ENCODE assay signal across 7 mouse cellular contexts in the genomic region with DNA sequence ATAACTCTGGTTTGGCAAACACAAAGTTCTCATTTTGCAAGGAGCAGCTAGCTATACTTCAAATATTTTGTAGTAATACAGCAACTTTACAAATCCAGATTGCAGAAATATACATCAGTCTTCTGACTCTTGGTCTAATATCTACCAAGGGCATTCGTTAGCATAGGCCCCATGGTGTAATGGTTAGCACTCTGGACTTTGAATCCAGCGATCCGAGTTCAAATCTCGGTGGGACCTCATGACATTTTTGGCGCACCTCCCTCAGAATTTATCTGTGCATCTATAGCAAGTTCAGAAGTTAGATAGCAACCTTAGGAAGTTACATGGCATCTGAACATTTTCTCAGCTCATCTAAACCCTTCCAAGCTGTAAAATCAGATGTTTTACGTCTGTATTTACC. TPM values are rescaled to one million over a fixed set of nuclear protein-coding genes. Genes with fewer than 3 reads are reported as not detected.
DNase-seq lines count a peak whose midpoint lies in the region; ATAC-seq and TF ChIP-seq lines count a peak whose summit lies in the region.

No protein-coding gene starts in this region.

- no peak for TF ChIP-seq POLR2A in cortical plate, adult 2 months (IDR thresholded peaks at IDR 0.05; ENCODE audit: extremely low read depth, insufficient read depth, low read length)

- H3K9ac ChIP-seq in intestine, embryonic 14.5 days (ENCODE audit: low read length): peak overlapping the region; percentile 22; the same call in 1 of the 2 replicates

- H3K4me2 ChIP-seq in intestine, embryonic 14.5 days (ENCODE audit: low read length): peak overlapping the region; percentile 93

- no peaks in the 10 kb centered on the region for H3K36me3 ChIP-seq in intestine, embryonic 14.5 days (ENCODE audit: control insufficient read depth, insufficient read depth, low read length)

- no peaks in the 10 kb centered on the region for H3K9me3 ChIP-seq in intestine, embryonic 14.5 days (ENCODE audit: control insufficient read depth, low read length)

- H3K4me1 ChIP-seq in cortical plate, adult 2 months (ENCODE audit: control insufficient read depth, insufficient read depth, low read length): no peaks in the 10 kb centered on the region
- H3K4me1 ChIP-seq in intestine, embryonic 14.5 days (replicated peaks; ENCODE audit: control insufficient read depth, insufficient read depth, low read length): 0 out of 2 replicates have a peak, but pooled peaks cover 4% of the 10 kb centered on the region

- TF ChIP-seq CTCF in cortical plate, adult 2 months (IDR thresholded peaks at IDR 0.05; ENCODE audit: extremely low read depth, insufficient read depth, low read length): no peak

- H3K27ac ChIP-seq in cortical plate, adult 2 months (ENCODE audit: insufficient read depth, low read length): no peak overlapping the region
- 0 out of 2 replicates have a peak overlapping the region, but pooled peaks have one; percentile 57 for H3K27ac ChIP-seq in intestine, embryonic 14.5 days (ENCODE audit: low read depth)

- H3K4me3 ChIP-seq in cortical plate, adult 2 months (ENCODE audit: insufficient read depth, low read length): peak overlapping the region; percentile 20; the same call in 1 of the 2 replicates
- peak overlapping the region; percentile 70 for H3K4me3 ChIP-seq in intestine, embryonic 14.5 days (ENCODE audit: low read depth, low read length)

- peak; percentile 90 for DNase-seq in ZHBTc4 (ENCODE audit: low read depth, low spot score)
- peak; percentile 57 for DNase-seq in gastrocnemius, postnatal 25 days
- peak; percentile 93 for DNase-seq in intestine, embryonic 14.5 days (ENCODE audit: low spot score)
- DNase-seq in left cerebral cortex, adult 9 months (ENCODE audit: low spot score in 2 of 2): peak; percentile 52 to 92
- peak; percentile 55 for DNase-seq in right cerebral cortex, postnatal 14 days

- under 1% methylated on average over 6 of the region's 6 CpGs for WGBS in intestine, embryonic 14.5 days

- no peaks in the 10 kb centered on the region for H3K27me3 ChIP-seq in intestine, embryonic 14.5 days (replicated peaks; ENCODE audit: control insufficient read depth, insufficient read depth, low read length)

- ATAC-seq in intestine, embryonic 14.5 days (replicated peaks; ENCODE audit: low FRiP score, low TSS enrichment, low read depth): peak; percentile 65; the same call in 1 of the 2 replicates
- peak; percentile 32 for ATAC-seq in megakaryocyte, adult 5-6 weeks (ENCODE audit: poor library complexity, severe bottlenecking)

RNA-seq across cellular contexts. Expression of a gene that starts 12.0 kb away (rescaled TPM):
- 20.7 and 34.8 TPM in 2 replicates for polyA plus RNA-seq in cortical plate, adult 2 months (2012; rRNA removed)
- total RNA-seq in gastrocnemius, postnatal 25 days (2021): 100 to 1,000 TPM; 156 to 160 TPM
- 6.5 and 6.9 TPM in 2 replicates for polyA plus RNA-seq in intestine, embryonic 14.5 days (2014; fragmentation: Nextera tagmentation; extraction: Ambion mirVana)
- 61.7 and 63.9 TPM in 2 replicates for total RNA-seq in megakaryocyte, adult 5-6 weeks (2015)
- 1,033 and 1,202 TPM in 2 replicates for total RNA-seq in megakaryocyte, adult 5-6 weeks (2017)

RNA-seq across cellular contexts. Expression of a gene that starts 14.8 kb away (rescaled TPM):
- polyA plus RNA-seq in cortical plate, adult 2 months (2012; rRNA removed): 6.4 and 14.2 TPM in 2 replicates
- 10 to 100 TPM in 1 of 2 experiments, 1 to 10 TPM in 1; 9.5 to 14.9 TPM for total RNA-seq in gastrocnemius, postnatal 25 days (2021)
- polyA plus RNA-seq in intestine, embryonic 14.5 days (2014; fragmentation: Nextera tagmentation; extraction: Ambion mirVana): 12.1 and 15.7 TPM in 2 replicates
- 61.9 and 91.1 TPM in 2 replicates for total RNA-seq in megakaryocyte, adult 5-6 weeks (2015)
- total RNA-seq in megakaryocyte, adult 5-6 weeks (2017): 1,786 and 1,821 TPM in 2 replicates

RNA-seq across cellular contexts. Expression of a gene that starts 16.3 kb away (rescaled TPM):
- polyA plus RNA-seq in cortical plate, adult 2 months (2012; rRNA removed): 0.74 and 0.92 TPM in 2 replicates
- total RNA-seq in gastrocnemius, postnatal 25 days (2021): 1 to 10 TPM; 2.0 to 3.9 TPM
- polyA plus RNA-seq in intestine, embryonic 14.5 days (2014; fragmentation: Nextera tagmentation; extraction: Ambion mirVana): 6.1 and 8.1 TPM in 2 replicates
- total RNA-seq in megakaryocyte, adult 5-6 weeks (2015): 225 and 241 TPM in 2 replicates
- 441 and 668 TPM in 2 replicates for total RNA-seq in megakaryocyte, adult 5-6 weeks (2017)

RNA-seq across cellular contexts. Expression of a gene that starts 24.3 kb away (rescaled TPM):
- 0.29 and 0.38 TPM in 2 replicates for polyA plus RNA-seq in cortical plate, adult 2 months (2012; rRNA removed)
- total RNA-seq in gastrocnemius, postnatal 25 days (2021): 1 to 10 TPM in 1 of 2 experiments, under 1 TPM in 1; 0.90 to 1.7 TPM
- polyA plus RNA-seq in intestine, embryonic 14.5 days (2014; fragmentation: Nextera tagmentation; extraction: Ambion mirVana): 0.47 and 1.1 TPM in 2 replicates
- total RNA-seq in megakaryocyte, adult 5-6 weeks (2015): 32.3 and 36.5 TPM in 2 replicates
- 143 and 176 TPM in 2 replicates for total RNA-seq in megakaryocyte, adult 5-6 weeks (2017)

RNA-seq across cellular contexts. Expression of a gene that starts 25.0 kb away (rescaled TPM):
- polyA plus RNA-seq in cortical plate, adult 2 months (2012; rRNA removed): 0.73 TPM in 1 of 2 replicates, not detected in the other
- total RNA-seq in gastrocnemius, postnatal 25 days (2021): 1 to 10 TPM; 5.0 to 6.6 TPM
- polyA plus RNA-seq in intestine, embryonic 14.5 days (2014; fragmentation: Nextera tagmentation; extraction: Ambion mirVana): 1.1 and 1.2 TPM in 2 replicates
- 43.8 and 48.7 TPM in 2 replicates for total RNA-seq in megakaryocyte, adult 5-6 weeks (2015)
- 145 and 146 TPM in 2 replicates for total RNA-seq in megakaryocyte, adult 5-6 weeks (2017)

Comparison
In these comparisons a context has a peak if more than half of its experiments do, and no peak if none do; other contexts are left out.
1. RNA of a gene that starts 16.3 kb away (total RNA-seq): 225 to 668 TPM in megakaryocyte, adult 5-6 weeks; 2.0 to 3.9 TPM in gastrocnemius, postnatal 25 days; every median in the first group is over 10 times any median in the second.
2. Peak in every context shown above with its lines, with median percentiles within 50 percentile points of each other: DNase-seq.